Mouse (Mus musculus): ENCODE data around the gene Npc2.

- TF ChIP-seq POLR2A (IDR thresholded peaks at IDR 0.05; ENCODE audit: borderline replicate concordance, low read depth, low read length) = no peak
- TF ChIP-seq CTCF (IDR thresholded peaks at IDR 0.05; ENCODE audit: low read depth, low read length) = no peak
These were observed 37.9 kb upstream of the Npc2 start for GRCm38 (mm10) chr12:84810810-84811209.

All from bone marrow macrophage, adult 2 months (primary cell).